ENCODE assay signal across 24 mouse cellular contexts in the genomic region with DNA sequence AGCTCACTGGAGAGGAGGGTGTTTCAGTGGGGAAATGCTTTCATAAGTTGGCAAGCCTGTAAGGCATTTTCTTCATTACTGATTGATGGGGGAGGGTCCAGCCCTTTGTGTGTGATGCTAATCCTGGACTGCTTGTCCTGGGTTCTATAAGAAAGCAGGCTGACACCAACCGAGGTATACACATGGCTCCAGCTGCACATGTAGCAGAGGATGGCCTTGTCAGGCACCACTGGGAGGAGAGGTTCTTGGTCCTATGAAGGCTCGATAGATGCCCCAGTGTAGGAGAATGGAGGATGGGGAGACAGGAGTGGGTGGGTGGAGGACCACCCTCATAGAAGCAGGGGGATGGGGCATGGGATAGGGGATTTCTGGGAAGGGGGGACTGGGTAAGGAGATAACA.
A peak's percentile ranks its signal among the peaks of the same experiment; 100 is the strongest.
DNase-seq lines count a peak whose midpoint lies in the region; ATAC-seq and TF ChIP-seq lines count a peak whose summit lies in the region.
"Had no signal": no experiment of that assay in that cellular context is flagged by ENCODE, and none has a peak within 500 bp of the region (broad histone marks: within the 10 kb centered on the region; RNA-seq: fewer than 3 reads in every experiment).

No protein-coding gene starts in this region.

- peak overlapping the region; percentile 53; the same call in 1 of the 2 replicates for H3K27ac ChIP-seq in forebrain, embryonic 10.5 days
- H3K27ac ChIP-seq in forebrain, embryonic 14.5 days (ENCODE audit: low read depth, low read length): no peak overlapping the region
- peak overlapping the region; percentile 42; the same call in 1 of the 2 replicates for H3K27ac ChIP-seq in midbrain, embryonic 10.5 days (replicated peaks)
- no peak overlapping the region for H3K27ac ChIP-seq in midbrain, postnatal 0 days (ENCODE audit: low read depth, low read length)
- no peak overlapping the region for H3K27ac ChIP-seq in forebrain, embryonic 16.5 days (ENCODE audit: low read length)
- H3K27ac ChIP-seq: heart, embryonic 13.5 days; kidney, embryonic 15.5 days; layer of hippocampus, adult 2 months; limb, embryonic 13.5 days; lung, embryonic 15.5 days; neural tube, embryonic 13.5 days; stomach, embryonic 15.5 days had no signal

- H3K4me1 ChIP-seq in forebrain, embryonic 10.5 days: peaks cover 24% of the 10 kb centered on the region
- peaks cover 10% of the 10 kb centered on the region for H3K4me1 ChIP-seq in forebrain, embryonic 14.5 days (ENCODE audit: control insufficient read depth, insufficient read depth, low read length)
- H3K4me1 ChIP-seq in midbrain, embryonic 10.5 days: peaks cover 24% of the 10 kb centered on the region
- peaks cover 4% of the 10 kb centered on the region; the same call in 1 of the 2 replicates for H3K4me1 ChIP-seq in midbrain, postnatal 0 days (ENCODE audit: insufficient read depth, low read length)
- peaks cover 4% of the 10 kb centered on the region for H3K4me1 ChIP-seq in forebrain, embryonic 16.5 days (replicated peaks; ENCODE audit: control insufficient read depth, insufficient read depth, low read length)
- H3K4me1 ChIP-seq: heart, embryonic 13.5 days; kidney, embryonic 15.5 days; limb, embryonic 13.5 days; lung, embryonic 15.5 days; stomach, embryonic 15.5 days had no signal

- H3K9me3 ChIP-seq in forebrain, embryonic 10.5 days: no peaks in the 10 kb centered on the region
- H3K9me3 ChIP-seq in forebrain, embryonic 14.5 days (replicated peaks; ENCODE audit: control insufficient read depth, low read length): no peaks in the 10 kb centered on the region
- H3K9me3 ChIP-seq in midbrain, embryonic 10.5 days (replicated peaks): no peaks in the 10 kb centered on the region
- no peaks in the 10 kb centered on the region for H3K9me3 ChIP-seq in midbrain, postnatal 0 days (ENCODE audit: low read length)
- H3K9me3 ChIP-seq in forebrain, embryonic 16.5 days (ENCODE audit: control insufficient read depth, low read length): no peaks in the 10 kb centered on the region
- H3K9me3 ChIP-seq: heart, embryonic 13.5 days; kidney, embryonic 15.5 days; limb, embryonic 13.5 days; lung, embryonic 15.5 days; neural tube, embryonic 13.5 days; stomach, embryonic 15.5 days had no signal

- no peak for DNase-seq in forebrain, embryonic 10.5 days (ENCODE audit: extremely low spot score, low spot score)
- no peak for DNase-seq in forebrain, embryonic 14.5 days (ENCODE audit: low spot score)
- peak; percentile 16 for DNase-seq in midbrain, embryonic 10.5 days (ENCODE audit: low spot score)
- DNase-seq in midbrain, postnatal 0 days (ENCODE audit: low spot score): no peak
- no peak for DNase-seq in frontal cortex, postnatal 36 days (ENCODE audit: low spot score in 2 of 2)
- DNase-seq in T-cell, adult 2 months (ENCODE audit: low spot score): no peak
- DNase-seq: adrenal gland, adult 8-10 months; cerebellum, adult 9-10 months; cerebellum, postnatal 36 days; heart, postnatal 10 days; kidney, adult 18-20 months; kidney, postnatal 25 days; right cerebral cortex, postnatal 14 days had no signal

- WGBS in forebrain, embryonic 10.5 days: 38% methylated on average over 2 of the region's 2 CpGs
- WGBS in forebrain, embryonic 14.5 days: 2% methylated on average over 2 of the region's 2 CpGs
- 49% methylated on average over 2 of the region's 2 CpGs for WGBS in midbrain, embryonic 10.5 days
- 31% methylated on average over 2 of the region's 2 CpGs for WGBS in midbrain, postnatal 0 days
- WGBS in forebrain, embryonic 16.5 days: 19% methylated on average over 2 of the region's 2 CpGs

- no peak overlapping the region for H3K9ac ChIP-seq in forebrain, embryonic 14.5 days (ENCODE audit: low read length)
- H3K9ac ChIP-seq in midbrain, postnatal 0 days (replicated peaks; ENCODE audit: low read length, poor library complexity, severe bottlenecking): no peak overlapping the region
- no peak overlapping the region for H3K9ac ChIP-seq in forebrain, embryonic 16.5 days (replicated peaks; ENCODE audit: low read depth, low read length)
- H3K9ac ChIP-seq: heart, embryonic 13.5 days; kidney, embryonic 15.5 days; limb, embryonic 13.5 days; lung, embryonic 15.5 days; neural tube, embryonic 13.5 days; stomach, embryonic 15.5 days had no signal

- no peak overlapping the region for H3K4me2 ChIP-seq in forebrain, embryonic 14.5 days (ENCODE audit: low read length)
- H3K4me2 ChIP-seq in midbrain, postnatal 0 days (ENCODE audit: low read depth, low read length, poor library complexity, severe bottlenecking): no peak overlapping the region
- H3K4me2 ChIP-seq in forebrain, embryonic 16.5 days (ENCODE audit: low read length): no peak overlapping the region
- H3K4me2 ChIP-seq: heart, embryonic 13.5 days; kidney, embryonic 15.5 days; limb, embryonic 13.5 days; liver, embryonic 11.5 days; lung, embryonic 15.5 days; neural tube, embryonic 13.5 days; stomach, embryonic 15.5 days had no signal

- H3K4me3 ChIP-seq in forebrain, embryonic 10.5 days: no peak overlapping the region
- H3K4me3 ChIP-seq in forebrain, embryonic 14.5 days (ENCODE audit: low read depth, low read length): no peak overlapping the region
- H3K4me3 ChIP-seq in midbrain, embryonic 10.5 days: no peak overlapping the region
- H3K4me3 ChIP-seq in midbrain, postnatal 0 days (ENCODE audit: low read depth, low read length): no peak overlapping the region
- no peak overlapping the region for H3K4me3 ChIP-seq in forebrain, embryonic 16.5 days (replicated peaks; ENCODE audit: low read length)
- H3K4me3 ChIP-seq: heart, embryonic 13.5 days; kidney, embryonic 15.5 days; layer of hippocampus, adult 2 months; limb, embryonic 13.5 days; lung, embryonic 15.5 days; neural tube, embryonic 13.5 days; stomach, embryonic 15.5 days had no signal

- no peaks in the 10 kb centered on the region for H3K27me3 ChIP-seq in forebrain, embryonic 10.5 days (ENCODE audit: poor library complexity, severe bottlenecking)
- H3K27me3 ChIP-seq in forebrain, embryonic 14.5 days (replicated peaks; ENCODE audit: control insufficient read depth, insufficient read depth, low read length): no peaks in the 10 kb centered on the region
- H3K27me3 ChIP-seq in midbrain, embryonic 10.5 days (ENCODE audit: low read depth, poor library complexity, severe bottlenecking): no peaks in the 10 kb centered on the region
- H3K27me3 ChIP-seq in midbrain, postnatal 0 days (ENCODE audit: insufficient read depth, low read length): no peaks in the 10 kb centered on the region
- H3K27me3 ChIP-seq in forebrain, embryonic 16.5 days (replicated peaks; ENCODE audit: control insufficient read depth, insufficient read depth, low read length): no peaks in the 10 kb centered on the region
- H3K27me3 ChIP-seq: CH12.LX; heart, embryonic 13.5 days; kidney, embryonic 15.5 days; limb, embryonic 13.5 days; lung, embryonic 15.5 days; neural tube, embryonic 13.5 days; stomach, embryonic 15.5 days had no signal

- no peak for ATAC-seq in forebrain, embryonic 14.5 days
- no peak for ATAC-seq in midbrain, postnatal 0 days (ENCODE audit: low FRiP score)
- peak; percentile 40; the same call in 1 of the 2 replicates for ATAC-seq in forebrain, embryonic 16.5 days
- ATAC-seq: inflammation-experienced regulatory T-cells, adult 6 months had no signal

- TF ChIP-seq CTCF in midbrain, postnatal 0 days (IDR thresholded peaks at IDR 0.05): no peak

- no peaks in the 10 kb centered on the region for H3K36me3 ChIP-seq in forebrain, embryonic 10.5 days (replicated peaks)
- no peaks in the 10 kb centered on the region for H3K36me3 ChIP-seq in forebrain, embryonic 14.5 days (ENCODE audit: control insufficient read depth, insufficient read depth, low read length)
- H3K36me3 ChIP-seq in midbrain, embryonic 10.5 days: no peaks in the 10 kb centered on the region
- H3K36me3 ChIP-seq in midbrain, postnatal 0 days (ENCODE audit: insufficient read depth, low read length): no peaks in the 10 kb centered on the region
- H3K36me3 ChIP-seq in forebrain, embryonic 16.5 days (ENCODE audit: control insufficient read depth, insufficient read depth): no peaks in the 10 kb centered on the region
- H3K36me3 ChIP-seq: heart, embryonic 13.5 days; kidney, embryonic 15.5 days; limb, embryonic 13.5 days; lung, embryonic 15.5 days; neural tube, embryonic 13.5 days; stomach, embryonic 15.5 days had no signal

Comparison
In these comparisons a context has a peak if more than half of its experiments do, and no peak if none do; other contexts are left out.
1. H3K27ac ChIP-seq: peak in forebrain, embryonic 10.5 days (single experiment) and midbrain, embryonic 10.5 days (single experiment); none in forebrain, embryonic 14.5 days (single experiment), midbrain, postnatal 0 days (single experiment) and forebrain, embryonic 16.5 days (single experiment).